Mouse (Mus musculus): ENCODE results near the gene Ppp2r2d.

DNA sequence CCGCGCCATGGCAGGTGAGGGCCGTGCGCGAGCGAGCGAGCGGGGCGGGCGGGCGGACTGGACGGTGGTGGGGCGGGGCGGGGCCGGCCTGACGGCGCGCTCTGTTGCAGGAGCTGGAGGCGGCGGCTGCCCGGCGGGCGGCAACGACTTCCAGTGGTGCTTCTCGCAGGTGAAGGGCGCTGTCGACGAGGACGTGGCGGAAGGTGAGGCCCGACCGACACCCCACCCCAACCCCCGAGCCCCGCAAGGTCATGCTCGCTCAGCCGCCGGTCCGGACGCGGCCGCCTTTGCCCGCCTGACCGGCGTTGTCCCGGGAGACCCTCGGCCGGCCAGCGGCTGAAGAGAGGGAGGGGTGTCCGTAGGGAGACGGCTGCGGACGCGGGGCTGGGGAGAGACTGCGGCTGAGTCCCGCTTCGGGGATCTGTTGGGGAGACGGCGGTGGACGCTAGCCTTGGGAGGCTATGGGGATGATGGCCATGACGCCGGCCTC, 668 bp downstream of the Ppp2r2d start:
- TF ChIP-seq POLR2A (IDR thresholded peaks at IDR 0.05; ENCODE audit: extremely low read depth, insufficient read depth, low read length) (no peak), CTCF (IDR thresholded peaks at IDR 0.05; ENCODE audit: extremely low read depth, insufficient read depth, low read length) (no peak)
